Mouse (Mus musculus) yolk sac, embryonic 10.5 days (tissue): Measurements from ENCODE around the gene Kdm5a.
A peak's percentile ranks its signal among the peaks of the same experiment; 100 is the strongest.

Source experiments
- DNase-seq: peaks from one replicate; pipeline ENCODE4 v3.0.0-alpha.2; 2017; ENCODE audit warnings: low spot score

The Kdm5a gene

GRCm38 (mm10) chr6:120472455-120473140 lies 108.7 kb downstream of the Kdm5a start:
- no peak for DNase-seq

- DNase-seq = no peak
Measured at GRCm38 (mm10) chr6:120473427-120473826, 109.5 kb downstream of the Kdm5a start.

- DNase-seq = no peak
Measured at GRCm38 (mm10) chr6:120475288-120475687, 111.4 kb downstream of the Kdm5a start.

GRCm38 (mm10) chr6:120479302-120479701 lies 115.4 kb downstream of the Kdm5a start:
- no peak for DNase-seq

GRCm38 (mm10) chr6:120480361-120480760 lies 116.4 kb downstream of the Kdm5a start:
- DNase-seq = no peak

GRCm38 (mm10) chr6:120481538-120481937 lies 117.6 kb downstream of the Kdm5a start:
- DNase-seq = no peak

DNA sequence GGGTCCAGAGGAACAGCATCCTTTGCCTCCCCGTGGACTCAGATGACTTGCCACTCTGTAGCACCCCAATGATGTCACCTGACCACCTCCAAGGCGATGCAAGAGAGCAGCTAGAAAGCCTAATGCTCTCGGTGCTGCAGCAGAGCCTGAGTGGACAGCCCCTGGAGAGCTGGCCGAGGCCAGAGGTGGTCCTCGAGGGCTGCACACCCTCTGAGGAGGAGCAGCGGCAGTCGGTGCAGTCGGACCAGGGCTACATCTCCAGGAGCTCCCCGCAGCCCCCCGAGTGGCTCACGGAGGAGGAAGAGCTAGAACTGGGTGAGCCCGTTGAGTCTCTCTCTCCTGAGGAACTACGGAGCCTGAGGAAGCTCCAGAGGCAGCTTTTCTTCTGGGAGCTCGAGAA lies 118.1 kb downstream of the Kdm5a start:
- no peak for DNase-seq

DNA sequence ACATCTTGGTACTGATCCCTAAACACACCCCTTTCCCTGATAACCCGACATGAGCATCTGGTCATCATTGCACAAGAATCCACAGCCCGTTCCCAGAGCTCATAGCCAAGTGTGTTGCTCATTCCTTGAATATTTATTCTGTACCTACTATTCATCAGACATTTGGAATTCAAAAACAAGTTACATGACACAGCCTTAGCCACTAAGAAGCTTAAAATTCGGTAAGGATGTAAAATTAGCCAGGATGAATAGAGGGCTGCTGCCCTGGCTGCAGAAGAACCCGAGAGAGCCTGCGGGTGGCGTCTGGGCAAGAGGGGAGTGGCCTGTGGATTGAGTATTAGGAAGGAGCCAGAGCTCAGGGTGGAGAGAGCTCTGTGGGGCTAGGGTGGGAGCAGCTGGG lies 118.8 kb downstream of the Kdm5a start:
- no peak for DNase-seq

GRCm38 (mm10) chr6:120483211-120483626 lies 119.3 kb downstream of the Kdm5a start:
- no peak for DNase-seq

DNA sequence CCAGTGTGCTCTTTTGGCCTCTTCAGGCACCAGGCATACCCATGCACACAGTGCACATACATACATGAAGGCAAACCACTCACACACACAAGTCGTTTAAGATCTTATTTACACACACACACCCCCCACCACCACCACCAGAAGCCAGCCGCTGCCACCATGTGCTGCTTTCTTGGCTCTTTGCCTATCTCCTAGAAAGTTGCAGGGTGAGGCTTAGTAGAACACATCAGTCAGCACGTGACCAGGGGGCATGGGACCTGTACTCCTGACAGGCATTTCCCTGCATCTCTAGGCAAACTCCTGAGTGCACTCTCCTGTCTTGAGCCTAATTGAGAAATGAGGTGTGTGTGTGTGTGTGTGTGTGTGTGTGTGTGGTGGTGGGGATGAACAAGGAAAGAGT lies 121.1 kb downstream of the Kdm5a start:
- no peak for DNase-seq

DNA sequence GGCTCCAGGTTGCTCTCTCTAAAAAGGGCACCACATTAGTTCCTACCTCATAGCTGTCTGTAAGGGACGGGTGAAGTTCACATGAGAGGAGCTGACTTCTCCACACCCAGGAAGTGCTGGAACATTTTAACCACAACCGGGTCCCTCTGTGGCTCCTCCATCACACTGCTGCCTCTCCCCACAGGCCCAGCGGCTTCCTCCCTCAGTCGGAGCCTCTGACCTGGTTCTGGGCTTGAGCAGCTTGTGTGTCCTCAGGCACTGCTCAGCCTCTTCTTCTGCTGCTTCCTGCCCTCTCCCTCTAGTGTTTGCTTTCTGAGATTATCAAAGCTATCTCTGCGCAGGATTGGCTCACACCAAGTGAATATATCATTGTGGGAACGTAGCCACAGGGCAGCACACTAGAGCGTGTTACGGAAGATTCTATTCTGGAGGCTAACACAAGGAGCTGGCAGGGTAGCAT lies 122.2 kb downstream of the Kdm5a start:
- DNase-seq = no peak

- no peak for DNase-seq
Measured at GRCm38 (mm10) chr6:120488647-120489046, 124.7 kb downstream of the Kdm5a start.

- no peak for DNase-seq
Measured at GRCm38 (mm10) chr6:120489461-120489860, 125.5 kb downstream of the Kdm5a start.

DNA sequence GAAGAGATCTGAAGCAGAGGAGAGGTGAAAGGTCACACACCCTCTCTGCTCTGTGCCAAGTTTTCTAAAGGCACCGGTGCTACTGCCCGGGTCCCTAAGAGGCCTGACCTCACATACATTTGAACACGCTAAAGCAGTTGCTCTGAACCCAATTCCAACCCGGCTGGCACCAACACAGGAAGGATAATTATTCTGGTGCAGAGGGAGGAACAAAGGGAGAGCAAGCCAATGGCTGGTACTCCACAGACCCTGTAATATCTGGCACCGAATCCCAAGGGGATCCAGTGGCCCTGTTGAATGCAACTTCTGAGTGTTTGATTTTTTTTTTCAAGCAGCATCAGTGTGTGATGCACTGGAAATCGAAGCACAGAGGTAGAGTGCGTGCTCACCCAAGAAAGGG lies 127.1 kb downstream of the Kdm5a start:
- DNase-seq = no peak

GRCm38 (mm10) chr6:120491862-120492498 lies 128.1 kb downstream of the Kdm5a start:
- no peak for DNase-seq

DNA sequence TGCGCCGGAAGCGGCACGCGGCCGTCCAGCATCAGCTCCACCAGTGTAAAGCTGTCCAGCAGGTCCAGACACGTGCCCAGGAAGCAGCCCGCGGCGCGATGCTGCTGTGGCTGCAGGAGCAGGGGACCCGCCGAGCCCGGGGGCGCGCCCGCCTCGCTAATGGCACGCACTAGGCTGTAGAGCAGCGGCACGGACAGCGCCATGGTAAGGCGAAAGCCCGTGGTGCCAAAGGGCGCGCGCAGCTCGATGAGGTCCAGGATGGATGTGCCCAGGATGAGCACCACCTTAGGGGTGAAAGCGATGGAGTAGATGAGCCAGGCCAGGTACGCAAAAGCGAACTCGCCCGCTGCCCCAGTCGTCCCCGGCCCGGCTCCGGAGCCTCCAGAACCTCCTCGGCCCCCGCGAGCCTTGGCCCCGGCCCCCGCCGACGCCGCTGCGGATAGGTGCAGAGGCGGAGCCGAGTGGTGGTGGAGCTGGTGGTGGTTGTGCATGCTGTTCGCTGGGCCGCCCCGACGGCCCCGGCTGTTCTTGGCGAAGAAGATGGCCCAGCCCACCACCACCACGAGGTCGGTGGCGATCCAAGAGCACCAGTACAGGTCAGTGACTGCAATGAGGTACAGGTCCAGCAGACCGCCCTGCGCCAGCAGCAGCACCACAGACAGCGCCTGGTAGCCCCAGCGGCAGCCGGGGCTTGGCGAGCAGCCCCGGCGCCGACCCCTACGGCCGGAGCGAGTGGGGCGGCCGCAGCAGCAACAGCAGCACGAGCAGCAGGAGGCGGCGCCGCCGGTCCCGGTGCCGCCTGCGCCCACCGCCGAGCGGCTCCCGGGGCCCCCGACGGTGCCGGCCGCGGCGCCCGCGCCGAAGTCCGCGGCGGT lies 128.8 kb downstream of the Kdm5a start:
- peak; percentile 50 for DNase-seq

GRCm38 (mm10) chr6:120493374-120494181 lies 129.7 kb downstream of the Kdm5a start, which contains the start of gene Tmem121b:
Tmem121b (minus strand) TSS chr6:120493807.
- peak; percentile 59 for DNase-seq
